In genomic region chr3:102194291-102195051, GRCm38 (mm10) we compare ENCODE assay signal across 8 mouse cellular contexts. TPM values are rescaled to one million over a fixed set of nuclear protein-coding genes. Genes with fewer than 3 reads are reported as not detected.
A peak's percentile ranks its signal among the peaks of the same experiment; 100 is the strongest.
DNase-seq lines count a peak whose midpoint lies in the region; ATAC-seq and TF ChIP-seq lines count a peak whose summit lies in the region.

No protein-coding gene starts in this region.

- peak overlapping the region; percentile 56 for H3K27ac ChIP-seq in gastrocnemius, adult 2 months
- peak overlapping the region; percentile 49; the same call in 1 of the 2 replicates for H3K27ac ChIP-seq in midbrain, embryonic 12.5 days (replicated peaks)

- peak overlapping the region; percentile 45 for H3K4me2 ChIP-seq in midbrain, embryonic 12.5 days (replicated peaks)

- intact Hi-C loops in gastrocnemius, adult 2 months (cut with DNase I): no loop called here
- intact Hi-C loops in heart, postnatal 10 days (cut with DNase I): loop anchor here (5.0 kb wide), 1 partner anchor 112 kb away; no protein-coding TSS in a partner anchor
- intact Hi-C loops in left cerebral cortex, postnatal 4 days (cut with DNase I): no loop called here

- peaks cover 90% of the 10 kb centered on the region for H3K27me3 ChIP-seq in midbrain, embryonic 12.5 days

- no peaks in the 10 kb centered on the region for H3K36me3 ChIP-seq in midbrain, embryonic 12.5 days

- H3K9ac ChIP-seq in midbrain, embryonic 12.5 days (replicated peaks): no peak overlapping the region

- peaks cover 36% of the 10 kb centered on the region for H3K4me1 ChIP-seq in midbrain, embryonic 12.5 days

- ATAC-seq in midbrain, embryonic 12.5 days (ENCODE audit: low FRiP score, low read depth): peak; percentile 38; the same call in 1 of the 2 replicates

- 4% methylated on average over 11 of the region's 11 CpGs for WGBS in midbrain, embryonic 12.5 days

- DNase-seq in gastrocnemius, adult 2 months: peak; percentile 35
- DNase-seq in gastrocnemius, adult 8-10 months (ENCODE audit: low spot score in 2 of 2): no peak
- peak; percentile 72 for DNase-seq in brain, embryonic 14.5 days (ENCODE audit: low read depth)
- DNase-seq in heart, postnatal 10 days: peak; percentile 27 to 41
- no peak for DNase-seq in left cerebral cortex, postnatal 4 days
- DNase-seq in cerebellum, postnatal 36 days: no peak
- DNase-seq in layer of hippocampus, postnatal 25 days (ENCODE audit: extremely low spot score in 1 of 2, low spot score in 1 of 2): no peak

- no peak for TF ChIP-seq CTCF in gastrocnemius, adult 2 months (IDR thresholded peaks at IDR 0.05)
- peak; percentile 16; the same call in 1 of the 2 replicates for TF ChIP-seq CTCF in brain, embryonic 14.5 days (IDR thresholded peaks at IDR 0.05; ENCODE audit: borderline replicate concordance, extremely low read depth, insufficient read depth, insufficient read length)

- TF ChIP-seq POLR2A in brain, embryonic 14.5 days (IDR thresholded peaks at IDR 0.05; ENCODE audit: borderline replicate concordance, extremely low read depth, insufficient read depth, insufficient read length, poor library complexity, severe bottlenecking): no peak

- H3K9me3 ChIP-seq in midbrain, embryonic 12.5 days: no peaks in the 10 kb centered on the region

- H3K4me3 ChIP-seq in gastrocnemius, adult 2 months: peak overlapping the region; percentile 43; the same call in 1 of the 2 replicates
- H3K4me3 ChIP-seq in midbrain, embryonic 12.5 days: no peak overlapping the region

RNA-seq across cellular contexts. Expression of gene Vangl1, which starts 10.0 kb away (rescaled TPM):
- total RNA-seq in gastrocnemius, adult 2 months (2021): 1 to 10 TPM; 1.6 to 4.1 TPM
- total RNA-seq in gastrocnemius, adult 8-10 months (2022): 1 to 10 TPM in 3 of 4 experiments, under 1 TPM in 1; 0.70 to 2.0 (median 1.2) TPM
- polyA plus RNA-seq in brain, embryonic 14.5 days (2012; rRNA removed): 10.0 and 15.0 TPM in 2 replicates
- total RNA-seq in heart, postnatal 10 days (2021): 10 to 100 TPM; 24.2 to 25.3 TPM
- polyA plus RNA-seq in midbrain, embryonic 12.5 days (2016; fragmentation: Nextera tagmentation; extraction: Ambion mirVana): 8.9 and 9.0 TPM in 2 replicates
- total RNA-seq in left cerebral cortex, postnatal 4 days (2021): 10 to 100 TPM; 10.4 to 12.8 TPM
- total RNA-seq in layer of hippocampus, postnatal 25 days (2021): 1 to 10 TPM; 5.3 to 8.0 TPM

Comparison
In these comparisons a context has a peak if more than half of its experiments do, and no peak if none do; other contexts are left out.
1. DNase-seq: peak in gastrocnemius, adult 2 months (single experiment), brain, embryonic 14.5 days (single experiment) and heart, postnatal 10 days (2 of 2); none in gastrocnemius, adult 8-10 months (0 of 2), left cerebral cortex, postnatal 4 days (single experiment), cerebellum, postnatal 36 days (0 of 2) and layer of hippocampus, postnatal 25 days (0 of 2).